Mouse (Mus musculus) layer of hippocampus, postnatal 36 days (tissue): ENCODE measurements at regions not wholly inside any gene's neighbourhood (a gene's known extent, or its start where the extent isn't known, plus 50 kb on each side); places are given as distances from the start of the nearest gene placed in this dataset.

ENCODE experiments used
- DNase-seq, 2 experiments: peaks; one replicate each; pipeline ENCODE4 v3.0.0; 2022

DNA sequence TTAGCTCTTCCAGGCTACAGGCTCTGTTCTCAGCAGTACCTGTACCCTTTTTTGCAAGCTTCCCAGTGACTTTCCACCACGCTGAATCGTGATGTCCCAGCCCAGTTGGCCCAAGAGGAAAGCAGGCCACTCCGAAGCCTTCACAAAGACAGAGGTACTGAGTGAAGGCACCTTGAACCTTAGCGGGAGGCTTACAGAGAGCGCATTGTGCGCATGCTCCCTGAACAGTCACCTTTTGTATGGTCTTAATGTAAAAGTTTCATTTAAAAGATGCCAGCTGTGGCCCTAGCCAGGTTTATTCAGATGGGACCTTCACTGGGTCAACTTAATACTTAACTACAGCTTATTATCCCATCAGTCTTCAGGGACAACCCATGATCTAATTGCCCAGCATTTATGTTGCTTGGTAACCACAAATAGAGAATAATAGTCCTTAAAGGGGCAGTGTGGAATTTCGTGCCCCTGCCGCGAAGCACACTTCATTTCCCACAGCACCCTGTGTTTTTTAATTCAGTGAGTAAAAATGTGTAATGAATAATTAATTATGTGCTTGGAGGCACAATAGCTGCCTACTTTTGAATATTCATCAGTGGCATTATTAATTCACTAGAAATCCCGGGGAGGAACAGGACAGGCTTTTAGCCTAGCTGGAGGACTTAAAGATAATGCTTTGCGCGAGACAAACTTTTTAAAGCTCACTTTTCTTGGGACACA, 111.3 kb upstream of the Vrk1 start:
- no peak for DNase-seq

DNA sequence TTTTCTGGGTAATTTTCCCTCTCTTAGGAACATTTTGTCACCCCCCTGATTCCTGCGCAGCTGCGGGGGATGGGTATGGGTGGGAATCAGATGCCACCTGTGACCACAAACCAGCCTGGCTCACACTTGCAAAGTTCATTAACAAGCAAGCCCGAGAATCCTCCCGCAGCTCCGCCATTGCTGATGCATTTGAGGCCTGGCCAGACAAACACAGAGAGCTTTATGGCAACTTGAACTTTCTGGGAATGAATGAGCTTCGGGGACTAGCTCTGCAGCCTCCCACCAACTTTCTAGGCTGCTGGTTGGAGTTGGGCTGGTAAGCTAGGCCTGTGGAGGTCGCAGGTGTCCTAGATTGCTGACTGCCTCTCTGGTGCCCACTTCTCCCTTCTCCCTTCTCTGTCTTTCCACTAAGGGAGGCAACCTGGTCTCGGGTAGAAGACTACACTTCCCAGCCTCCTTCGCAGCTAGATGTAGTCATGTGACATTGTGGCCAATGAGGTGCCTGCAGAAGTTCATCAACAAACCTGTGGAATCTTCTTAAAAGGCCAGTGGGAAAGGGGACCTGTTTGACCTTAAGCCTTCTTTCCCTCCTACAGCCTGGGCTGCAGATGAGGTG, 110.6 kb upstream of the Vrk1 start:
- DNase-seq, result no peak

- no peak for DNase-seq
These were observed 109.5 kb upstream of the Vrk1 start for GRCm38 (mm10) chr12:105900479-105900878.

DNA sequence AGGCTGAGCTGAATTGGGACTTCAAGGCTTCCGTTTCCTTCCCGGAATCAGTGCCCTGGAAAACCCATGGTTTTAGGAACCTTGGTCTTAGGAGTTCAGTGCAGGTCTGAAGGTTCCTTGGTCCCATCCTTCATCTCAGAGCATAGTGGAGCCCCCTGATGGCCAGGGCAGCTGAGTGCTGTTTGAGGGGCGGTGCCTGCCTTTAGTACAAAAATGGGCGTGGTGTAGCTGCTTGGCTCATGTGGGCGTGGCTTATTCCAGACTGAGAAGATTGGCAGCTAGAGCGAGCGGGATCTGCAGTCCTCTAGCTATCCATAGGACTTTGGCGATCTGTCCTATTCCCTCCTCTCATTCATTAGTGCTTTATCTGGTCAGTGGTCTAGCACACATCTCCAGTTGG, 107.0 kb upstream of the Vrk1 start:
- DNase-seq, result no peak

GRCm38 (mm10) chr12:105906584-105906983, 103.4 kb upstream of the Vrk1 start:
- DNase-seq, result no peak

DNA sequence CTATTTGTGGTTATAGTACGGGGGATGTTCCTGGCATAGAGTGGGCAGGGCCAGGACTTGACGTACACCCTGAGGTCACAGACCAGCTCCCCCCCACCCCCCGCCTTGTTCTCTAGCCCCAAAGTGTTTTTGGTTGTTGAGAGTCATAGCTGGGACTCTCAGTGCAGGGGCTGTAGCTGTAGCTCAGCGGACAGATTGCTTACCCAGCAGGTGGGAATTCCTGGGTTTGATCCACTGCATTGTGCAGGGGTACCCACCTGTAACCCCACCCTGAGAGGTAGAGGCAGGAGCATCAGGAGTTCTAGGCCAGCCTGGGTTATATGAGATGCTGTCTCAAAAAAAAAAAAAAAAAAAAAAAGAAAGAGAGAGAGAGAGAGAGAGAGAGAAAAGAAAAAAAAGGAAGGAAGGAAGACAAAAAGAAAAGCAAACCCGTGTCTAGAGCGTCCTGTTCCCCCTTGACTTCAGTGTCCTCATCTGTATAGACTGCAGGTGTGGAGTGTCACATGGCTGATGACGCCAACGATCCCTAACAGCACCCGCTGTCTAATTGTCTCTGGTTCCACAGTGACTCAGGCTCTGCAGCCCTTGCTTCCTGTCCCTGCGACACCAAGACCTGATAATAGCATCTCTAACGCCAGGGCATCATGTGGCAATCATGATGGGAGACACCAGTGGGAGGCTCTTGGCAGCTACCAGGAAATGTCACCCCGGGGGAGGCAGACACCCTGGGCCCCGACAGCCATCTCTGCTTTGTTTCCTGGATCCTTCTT, 102.0 kb upstream of the Vrk1 start:
- no peak for DNase-seq

GRCm38 (mm10) chr12:105911556-105911955, 98.5 kb upstream of the Vrk1 start:
- no peak for DNase-seq

DNA sequence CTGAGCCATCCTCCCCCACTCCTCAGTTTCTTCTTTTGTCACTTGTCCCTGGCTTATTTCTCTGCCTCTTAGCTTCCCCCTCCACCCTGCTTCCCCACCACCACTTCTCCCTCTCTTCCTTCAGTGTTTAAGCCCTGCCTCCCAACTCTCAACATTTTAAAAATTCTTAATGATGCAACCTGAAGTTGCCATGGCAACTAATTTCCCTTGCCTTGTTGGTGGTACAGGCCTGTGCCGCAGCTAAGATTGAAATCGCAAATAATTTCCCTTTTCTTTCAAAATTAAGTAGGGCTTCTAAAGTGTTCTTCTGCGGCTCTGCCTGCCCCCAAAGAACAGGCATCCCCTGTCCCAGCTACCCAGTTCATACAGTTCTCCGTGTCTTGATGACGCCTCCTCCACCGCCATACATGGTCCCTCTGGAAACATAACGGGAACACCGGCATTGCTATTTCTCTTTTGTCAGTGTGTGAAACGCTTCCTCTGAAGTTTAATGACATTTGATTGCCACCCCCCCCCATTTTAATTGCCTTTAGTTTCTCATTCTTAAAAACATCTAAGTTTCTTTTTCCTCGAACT, 92.6 kb upstream of the Vrk1 start:
- DNase-seq, result peak; percentile 27 to 34

DNA sequence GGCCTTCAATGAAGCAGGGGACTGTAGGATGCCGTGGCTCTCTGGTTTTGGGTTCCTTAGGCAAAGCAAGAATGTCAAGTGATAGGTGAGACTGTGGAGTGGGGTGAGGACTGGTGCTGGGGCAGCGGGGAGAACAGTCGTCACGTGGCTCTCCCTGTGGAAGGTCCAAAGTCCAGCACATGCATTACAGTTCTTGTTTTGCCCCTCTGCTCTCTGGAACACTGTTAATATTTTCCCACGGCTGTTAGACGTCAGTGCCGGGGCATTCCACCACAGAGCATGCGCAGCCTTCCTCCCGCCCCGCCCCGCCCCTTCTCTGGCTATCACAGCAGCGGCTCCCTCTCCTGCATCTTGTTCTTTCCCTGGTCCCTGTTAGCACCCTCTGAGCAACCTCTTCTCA, 91.3 kb upstream of the Vrk1 start:
- DNase-seq, result no peak

DNA sequence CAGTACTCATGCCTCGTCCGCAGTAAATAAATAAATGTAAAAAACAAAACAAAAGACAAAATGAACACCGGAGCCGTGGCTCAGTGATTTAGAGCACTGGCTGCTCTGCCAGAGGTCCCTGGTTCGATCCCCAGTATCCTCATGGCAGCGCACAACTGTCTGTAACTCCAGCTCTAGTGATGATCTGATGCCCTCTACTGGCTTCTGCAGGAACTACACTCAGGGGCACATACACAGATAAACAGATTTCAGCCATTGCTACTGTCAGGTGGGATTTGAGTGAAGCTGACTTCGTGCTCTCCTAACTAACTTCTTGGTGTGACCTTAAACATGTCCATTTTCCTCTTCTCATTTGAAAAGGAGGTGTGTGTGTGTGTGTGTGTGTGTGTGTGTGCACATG, 82.8 kb upstream of the Vrk1 start:
- DNase-seq, result no peak

DNA sequence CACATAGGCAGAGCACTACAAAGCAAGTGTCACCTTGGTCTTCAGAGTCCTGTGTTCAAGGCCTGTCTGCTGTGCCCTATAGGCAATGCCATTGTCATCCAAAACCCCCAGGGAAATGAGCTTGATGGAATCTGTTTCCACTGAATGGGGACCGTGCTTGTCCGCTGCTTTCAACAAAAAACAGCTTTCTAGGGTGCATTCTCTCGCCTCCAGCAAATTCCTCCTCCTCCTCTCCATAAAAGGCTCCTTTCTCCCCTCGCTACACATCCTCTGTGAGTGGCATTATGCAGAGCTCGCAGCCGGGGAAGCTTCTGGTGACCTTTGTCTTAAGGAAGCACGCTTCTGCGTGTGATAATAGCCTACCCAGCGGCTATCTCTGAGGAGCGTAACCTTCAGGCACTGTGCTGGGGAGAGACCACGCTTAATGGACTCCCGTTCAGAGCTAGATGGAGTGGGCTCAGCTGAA, 80.5 kb upstream of the Vrk1 start:
- no peak for DNase-seq

GRCm38 (mm10) chr12:105935441-105935880, 74.6 kb upstream of the Vrk1 start:
- DNase-seq, result peak; percentile 35 to 50

DNA sequence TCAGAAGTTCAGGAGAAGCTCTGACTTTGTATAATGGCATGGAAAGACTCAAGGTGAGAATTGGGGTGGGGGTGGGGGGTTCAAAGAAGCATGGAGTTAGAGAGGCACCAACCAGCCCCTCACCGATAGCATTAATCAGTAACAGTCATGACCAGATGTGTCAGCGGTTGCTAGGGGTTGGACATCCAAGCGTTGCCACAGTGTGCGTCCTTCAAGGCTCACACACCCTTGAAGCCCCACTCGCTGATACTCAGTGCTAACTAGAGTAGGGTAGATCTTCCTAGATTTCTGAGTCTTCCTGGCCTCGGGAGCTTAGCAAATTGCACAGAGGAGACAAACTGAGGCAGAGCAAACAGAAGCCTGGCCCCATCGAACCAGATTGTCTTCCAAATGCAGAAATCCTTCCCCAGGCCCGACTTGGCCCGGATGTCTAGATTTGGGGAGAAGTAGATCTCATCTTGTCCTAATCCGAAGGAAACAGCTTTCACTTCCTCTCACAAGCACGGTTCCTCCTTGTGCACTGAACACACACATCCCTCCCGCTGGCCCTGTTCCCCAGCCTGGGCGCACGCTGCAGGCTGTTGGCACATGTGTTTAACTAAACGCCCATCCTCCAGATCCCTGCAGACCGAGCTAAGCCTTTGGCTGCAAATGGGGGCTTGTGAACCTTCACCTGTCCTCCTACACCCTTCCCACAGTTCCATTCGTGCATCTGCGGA, 73.1 kb upstream of the Vrk1 start:
- peak; percentile 60 to 74 for DNase-seq

GRCm38 (mm10) chr12:105942136-105943076, 67.6 kb upstream of the Vrk1 start:
- DNase-seq, result no peak

- no peak for DNase-seq
These were observed 67.0 kb upstream of the Vrk1 start for GRCm38 (mm10) chr12:105943077-105943433.

DNA sequence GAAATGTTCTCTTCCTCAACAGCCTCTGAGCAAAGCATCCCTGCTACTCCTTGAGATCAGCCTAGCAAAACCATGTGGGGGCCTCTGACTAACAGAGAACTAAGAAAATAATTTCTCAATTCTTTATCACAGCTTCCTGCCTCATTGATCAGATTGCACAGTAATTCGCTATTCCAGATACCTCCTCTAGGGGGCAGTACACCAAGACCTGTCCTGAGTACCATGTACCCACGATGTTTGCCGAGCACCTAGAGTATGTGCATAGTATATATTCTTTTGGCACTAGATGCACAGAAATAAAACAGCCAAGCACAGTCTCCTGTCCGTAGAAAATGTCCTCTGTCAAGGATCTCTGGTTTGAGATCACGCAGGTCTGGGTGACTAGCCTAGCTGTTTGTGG, 62.7 kb upstream of the Vrk1 start:
- no peak for DNase-seq

DNA sequence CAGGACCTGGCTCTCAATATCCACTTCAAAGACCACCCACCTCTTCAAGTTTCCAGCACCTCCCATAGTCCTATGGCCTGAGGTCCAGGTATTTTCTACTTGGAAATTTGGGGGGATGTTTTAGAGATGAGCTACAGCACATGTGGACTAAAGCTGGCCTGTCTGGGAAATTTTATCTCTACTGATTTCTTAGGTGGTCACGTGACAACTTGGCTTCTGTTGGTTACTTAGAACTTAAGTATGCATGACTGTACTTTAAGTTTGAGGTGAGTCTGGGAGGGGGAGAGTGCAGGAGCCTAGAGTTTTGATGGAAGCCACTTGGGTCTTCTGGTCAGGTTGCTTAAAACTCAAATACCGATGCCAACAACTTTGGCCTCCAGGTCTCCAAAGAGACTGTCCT, 61.7 kb upstream of the Vrk1 start:
- no peak for DNase-seq

GRCm38 (mm10) chr12:105955764-105956290, 54.2 kb upstream of the Vrk1 start:
- no peak for DNase-seq

GRCm38 (mm10) chr12:105959756-105960155, 50.3 kb upstream of the Vrk1 start:
- no peak for DNase-seq
